Mouse (Mus musculus): ENCODE measurements at regions not wholly inside any gene's neighbourhood (a gene's known extent, or its start where the extent isn't known, plus 50 kb on each side); places are given as distances from the start of the nearest gene placed in this dataset.

DNA sequence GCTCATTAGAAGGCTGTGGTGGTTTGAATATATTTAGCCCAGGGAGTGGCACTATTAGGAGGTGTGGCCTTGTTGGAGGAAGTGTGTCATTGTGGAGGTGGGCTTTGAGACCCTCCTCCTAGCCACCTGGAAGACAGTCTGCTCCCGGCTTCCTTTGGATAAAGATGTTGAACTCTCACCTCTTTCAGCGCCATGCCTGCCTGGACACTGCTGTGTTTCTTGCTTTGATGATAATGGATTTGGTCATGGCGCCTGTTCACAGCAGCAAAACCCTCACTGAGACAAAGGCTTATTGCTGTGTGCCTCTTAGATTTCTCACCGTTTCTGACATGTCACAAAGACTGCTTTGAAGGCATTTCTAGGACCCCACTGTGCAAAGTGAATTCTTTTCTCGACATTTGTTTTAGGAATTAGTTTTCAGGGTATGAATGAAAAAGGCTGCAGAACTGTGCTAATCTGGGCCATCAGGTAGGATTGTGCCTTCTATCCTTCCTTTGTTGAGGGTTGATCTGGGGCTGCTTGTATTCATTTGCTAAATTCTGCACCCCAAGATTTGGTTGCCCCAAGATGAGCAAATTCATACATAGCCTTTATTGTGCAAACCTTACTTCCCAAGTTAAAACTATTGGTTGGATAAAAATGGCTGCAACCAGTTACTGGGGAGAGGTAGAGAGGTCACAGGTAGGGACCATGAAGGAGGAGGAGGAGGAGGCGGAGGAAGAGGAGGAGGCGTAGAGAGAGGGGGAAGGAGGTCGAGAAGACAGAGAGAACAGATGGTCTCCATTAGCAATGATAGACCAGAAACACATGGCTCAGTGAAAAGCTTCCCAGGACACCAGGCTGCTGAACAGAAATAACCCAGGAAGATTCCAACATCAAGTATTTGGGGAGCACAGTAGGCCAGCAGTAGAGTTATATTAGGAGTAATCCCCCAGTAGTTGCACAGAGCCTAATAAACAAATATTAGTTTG, 93.2 kb downstream of the Slc4a3 start:
- 86% methylated on average over 8 of the region's 8 CpGs for WGBS
- Histone ChIP-seq H3K27me3 (ENCODE audit: control insufficient read depth, insufficient read depth, low read length) (no peaks in the 10 kb centered on the region), H3K4me3 (ENCODE audit: extremely low read depth, insufficient read depth, insufficient read length) (no peak overlapping the region), H3K27ac (ENCODE audit: insufficient read depth, low read length) (no peak overlapping the region), H3K36me3 (ENCODE audit: control insufficient read depth, insufficient read depth, low read length) (no peaks in the 10 kb centered on the region), H3K4me1 (ENCODE audit: control insufficient read depth, insufficient read depth, insufficient read length) (no peaks in the 10 kb centered on the region)
- DNase-seq (ENCODE audit: low read depth in 1 of 2, low spot score in 2 of 2) = no peak
- TF ChIP-seq POLR2A (IDR thresholded peaks at IDR 0.05; ENCODE audit: low read depth, low read length) (no peak), CTCF (IDR thresholded peaks at IDR 0.05; ENCODE audit: extremely low read depth, insufficient read depth, insufficient read length, insufficient replicate concordance) (no peak)

DNA sequence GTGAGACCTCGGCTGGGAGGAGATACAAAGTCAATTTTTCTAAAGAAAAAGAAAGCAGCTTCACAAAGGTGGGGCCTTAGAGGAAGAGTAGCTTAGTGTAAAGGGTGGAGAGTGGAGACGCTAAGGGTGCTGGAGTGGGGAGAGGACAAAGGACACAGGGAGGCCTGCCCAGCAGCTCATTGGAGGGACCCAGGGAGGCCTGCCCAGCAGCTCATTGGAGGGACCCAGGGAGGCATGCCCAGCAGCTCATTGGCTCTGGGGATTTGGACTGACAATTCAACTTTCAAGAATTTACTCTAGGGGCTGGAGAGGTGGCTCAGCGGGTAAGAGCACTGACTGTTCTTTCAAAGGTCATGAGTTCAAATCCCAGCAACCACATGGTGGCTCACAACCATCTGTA, 96.4 kb downstream of the Slc4a3 start:
- Histone ChIP-seq H3K36me3 (ENCODE audit: control insufficient read depth, insufficient read depth, low read length) (no peaks in the 10 kb centered on the region), H3K27me3 (ENCODE audit: control insufficient read depth, insufficient read depth, low read length) (no peaks in the 10 kb centered on the region), H3K4me3 (ENCODE audit: extremely low read depth, insufficient read depth, insufficient read length) (no peak overlapping the region), H3K27ac (ENCODE audit: insufficient read depth, low read length) (no peak overlapping the region), H3K4me1 (ENCODE audit: control insufficient read depth, insufficient read depth, insufficient read length) (no peaks in the 10 kb centered on the region)
- TF ChIP-seq POLR2A (IDR thresholded peaks at IDR 0.05; ENCODE audit: low read depth, low read length) = no peak
- no peak for TF ChIP-seq CTCF (IDR thresholded peaks at IDR 0.05; ENCODE audit: extremely low read depth, insufficient read depth, insufficient read length, insufficient replicate concordance)
- 80% methylated on average over 3 of the region's 3 CpGs for WGBS
- DNase-seq (ENCODE audit: low read depth in 1 of 2, low spot score in 2 of 2) = no peak

DNA sequence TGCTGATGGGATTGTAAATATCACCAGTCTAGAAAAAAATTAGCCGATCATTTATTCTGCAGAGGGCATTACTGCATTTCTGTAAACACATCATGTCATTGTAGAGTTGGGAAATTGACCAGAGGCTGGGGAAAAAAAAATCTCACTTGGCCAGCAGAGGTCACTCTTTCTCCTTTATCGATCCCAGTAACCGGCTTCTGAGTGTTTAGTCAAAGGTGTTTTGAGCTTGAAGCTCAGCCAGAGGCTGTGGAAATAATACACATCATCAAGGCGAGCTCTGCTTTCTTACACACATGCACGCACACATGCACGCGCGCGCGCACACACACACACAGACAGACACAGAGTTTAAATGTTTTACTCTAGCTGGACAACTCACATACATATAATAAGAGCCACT, 106.5 kb downstream of the Slc4a3 start:
- no peak for DNase-seq (ENCODE audit: low read depth in 1 of 2, low spot score in 2 of 2)
- Histone ChIP-seq H3K4me1 (ENCODE audit: control insufficient read depth, insufficient read depth, insufficient read length) (no peaks in the 10 kb centered on the region), H3K27me3 (ENCODE audit: control insufficient read depth, insufficient read depth, low read length) (no peaks in the 10 kb centered on the region), H3K36me3 (ENCODE audit: control insufficient read depth, insufficient read depth, low read length) (no peaks in the 10 kb centered on the region), H3K4me3 (ENCODE audit: extremely low read depth, insufficient read depth, insufficient read length) (no peak overlapping the region), H3K27ac (ENCODE audit: insufficient read depth, low read length) (no peak overlapping the region)
- TF ChIP-seq POLR2A (IDR thresholded peaks at IDR 0.05; ENCODE audit: low read depth, low read length) = no peak
- no peak for TF ChIP-seq CTCF (IDR thresholded peaks at IDR 0.05; ENCODE audit: extremely low read depth, insufficient read depth, insufficient read length, insufficient replicate concordance)
- 31% methylated on average over 10 of the region's 10 CpGs for WGBS

DNA sequence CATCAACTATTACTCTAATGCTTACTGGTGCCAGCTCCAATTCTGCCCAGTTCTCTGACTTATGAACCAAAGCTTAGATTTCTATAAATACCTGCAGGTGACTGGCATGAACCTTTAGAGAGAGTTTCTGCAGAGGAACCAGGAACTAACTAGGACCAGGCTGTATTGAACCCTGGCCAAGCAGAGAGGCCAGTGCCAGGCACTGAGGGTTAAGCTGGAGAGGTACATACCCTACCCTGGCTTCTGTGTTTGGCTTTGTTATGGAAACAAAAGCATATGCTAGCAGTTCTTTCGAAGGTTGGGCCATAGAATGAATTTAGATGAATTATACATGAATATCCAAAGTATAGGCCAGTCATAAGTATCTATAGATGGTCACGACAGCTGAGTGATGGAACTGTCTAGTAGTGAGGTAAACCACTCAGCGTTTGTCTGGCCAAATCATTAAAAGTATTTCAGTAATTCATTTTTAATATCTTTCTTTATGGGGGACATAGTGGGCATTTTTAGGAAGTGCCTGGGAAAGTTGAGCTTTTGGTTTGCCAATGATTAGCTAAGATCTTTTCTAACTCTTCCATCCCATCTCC, 107.0 kb downstream of the Slc4a3 start:
- DNase-seq (ENCODE audit: low read depth in 1 of 2, low spot score in 2 of 2) = no peak
- WGBS = 67% methylated on average over 3 of the region's 3 CpGs
- Histone ChIP-seq H3K27me3 (ENCODE audit: control insufficient read depth, insufficient read depth, low read length) (no peaks in the 10 kb centered on the region), H3K36me3 (ENCODE audit: control insufficient read depth, insufficient read depth, low read length) (no peaks in the 10 kb centered on the region), H3K4me3 (ENCODE audit: extremely low read depth, insufficient read depth, insufficient read length) (no peak overlapping the region), H3K4me1 (ENCODE audit: control insufficient read depth, insufficient read depth, insufficient read length) (no peaks in the 10 kb centered on the region), H3K27ac (ENCODE audit: insufficient read depth, low read length) (no peak overlapping the region)
- no peak for TF ChIP-seq CTCF (IDR thresholded peaks at IDR 0.05; ENCODE audit: extremely low read depth, insufficient read depth, insufficient read length, insufficient replicate concordance)

DNA sequence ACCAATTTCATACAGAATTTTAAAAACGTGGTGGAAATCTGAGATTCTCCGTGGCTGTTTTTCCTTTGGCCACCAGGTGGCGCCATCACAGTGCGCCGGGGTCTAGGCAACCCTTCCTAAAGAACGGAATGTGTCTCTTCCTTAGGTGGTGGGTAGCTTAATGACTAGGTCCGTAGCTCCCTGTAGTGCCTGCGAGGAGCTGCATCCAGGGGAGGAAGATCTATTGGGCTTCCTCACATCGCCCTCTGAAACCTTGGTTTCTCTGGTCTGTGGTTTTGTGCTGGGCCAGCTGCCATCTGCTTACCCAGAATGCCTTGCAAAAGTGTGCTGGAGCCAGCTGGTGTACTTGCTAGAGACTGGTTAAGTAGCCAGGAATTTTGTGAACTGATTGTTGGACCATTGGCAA, 107.6 kb downstream of the Slc4a3 start:
- no peaks in the 10 kb centered on the region for H3K36me3 ChIP-seq (ENCODE audit: control insufficient read depth, insufficient read depth, low read length)
- no peak for DNase-seq (ENCODE audit: low read depth in 1 of 2, low spot score in 2 of 2)
- H3K27ac ChIP-seq (ENCODE audit: insufficient read depth, low read length) = no peak overlapping the region
- 5% methylated on average over 9 of the region's 9 CpGs for WGBS
- TF ChIP-seq POLR2A (IDR thresholded peaks at IDR 0.05; ENCODE audit: low read depth, low read length) (no peak), CTCF (IDR thresholded peaks at IDR 0.05; ENCODE audit: extremely low read depth, insufficient read depth, insufficient read length, insufficient replicate concordance) (peak; percentile 50; the same call in 1 of the 2 replicates)
- no peak overlapping the region; the same call in 1 of the 2 replicates for H3K4me3 ChIP-seq (ENCODE audit: extremely low read depth, insufficient read depth, insufficient read length)
- H3K27me3 ChIP-seq (ENCODE audit: control insufficient read depth, insufficient read depth, low read length) = no peaks in the 10 kb centered on the region
- H3K4me1 ChIP-seq (ENCODE audit: control insufficient read depth, insufficient read depth, insufficient read length) = no peaks in the 10 kb centered on the region

DNA sequence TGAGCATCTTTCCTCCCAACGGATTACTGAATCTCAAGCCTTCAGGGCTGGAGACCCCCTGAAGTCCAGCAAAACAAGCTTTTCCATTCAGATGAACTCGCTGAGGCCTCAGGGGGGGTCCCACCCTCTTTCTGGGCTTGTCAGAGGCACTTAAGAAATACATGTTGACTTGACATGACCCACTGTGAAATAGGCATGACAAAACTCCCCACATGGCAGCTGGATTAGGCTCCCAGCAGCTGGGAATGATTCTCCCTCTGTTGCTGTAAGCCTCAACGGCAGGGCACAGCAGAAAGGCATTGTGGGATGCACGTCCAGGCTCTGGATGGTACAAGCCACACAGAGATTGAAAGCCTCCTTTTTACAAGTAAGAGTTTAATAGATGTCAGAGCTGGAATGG, 110.5 kb downstream of the Slc4a3 start:
- Histone ChIP-seq H3K27me3 (ENCODE audit: control insufficient read depth, insufficient read depth, low read length) (no peaks in the 10 kb centered on the region), H3K4me1 (ENCODE audit: control insufficient read depth, insufficient read depth, insufficient read length) (no peaks in the 10 kb centered on the region), H3K27ac (ENCODE audit: insufficient read depth, low read length) (no peak overlapping the region), H3K36me3 (ENCODE audit: control insufficient read depth, insufficient read depth, low read length) (no peaks in the 10 kb centered on the region), H3K4me3 (ENCODE audit: extremely low read depth, insufficient read depth, insufficient read length) (no peak overlapping the region)
- DNase-seq (ENCODE audit: low read depth in 1 of 2, low spot score in 2 of 2) = no peak
- WGBS = 80% methylated on average over 4 of the region's 4 CpGs
- no peak for TF ChIP-seq POLR2A (IDR thresholded peaks at IDR 0.05; ENCODE audit: low read depth, low read length)
- TF ChIP-seq CTCF (IDR thresholded peaks at IDR 0.05; ENCODE audit: extremely low read depth, insufficient read depth, insufficient read length, insufficient replicate concordance) = no peak

All from spleen, adult 2 months (tissue).